Mouse (Mus musculus): Measurements from ENCODE around the gene Fignl1.

The Fignl1 gene

DNA sequence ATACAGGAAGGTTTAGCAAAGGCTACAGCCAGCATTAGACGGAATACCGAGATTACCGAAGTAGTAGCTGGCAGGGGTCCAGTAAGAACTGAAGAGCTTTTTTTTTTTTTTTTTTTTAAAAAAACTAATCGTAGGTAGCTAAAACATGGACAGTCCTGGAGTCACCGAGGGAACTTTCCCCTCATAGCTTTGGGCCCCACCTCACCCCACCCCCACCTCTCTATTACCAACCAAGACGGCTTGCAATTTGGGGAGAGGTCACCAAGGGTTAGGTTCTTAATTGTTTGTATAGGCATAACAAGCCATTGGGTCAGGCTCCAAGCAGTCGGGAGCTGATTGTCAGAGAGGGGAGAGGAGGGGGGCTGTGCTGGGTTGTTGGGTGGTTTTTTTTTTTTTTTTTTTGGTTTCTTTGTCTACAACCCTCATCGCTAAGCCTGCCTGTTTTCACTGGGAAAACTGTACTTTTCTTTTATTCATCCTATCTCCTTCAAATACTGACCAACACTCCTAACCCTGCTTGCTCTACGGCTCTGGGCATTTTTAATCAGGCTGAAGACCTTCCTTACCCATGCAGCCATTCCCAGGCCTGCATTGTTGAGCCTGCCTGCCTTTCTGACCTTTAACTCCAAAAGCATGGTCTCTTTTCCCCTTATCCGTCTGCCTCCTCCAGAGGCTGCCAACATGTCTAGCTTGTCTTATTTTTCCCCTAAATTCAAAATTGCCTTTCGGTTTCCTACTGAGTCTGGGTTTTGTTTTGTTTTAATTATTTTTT lies 828 bp upstream of the Fignl1 start:
- peak; percentile 92 for DNase-seq (ENCODE audit: low read depth, low spot score)

DNA sequence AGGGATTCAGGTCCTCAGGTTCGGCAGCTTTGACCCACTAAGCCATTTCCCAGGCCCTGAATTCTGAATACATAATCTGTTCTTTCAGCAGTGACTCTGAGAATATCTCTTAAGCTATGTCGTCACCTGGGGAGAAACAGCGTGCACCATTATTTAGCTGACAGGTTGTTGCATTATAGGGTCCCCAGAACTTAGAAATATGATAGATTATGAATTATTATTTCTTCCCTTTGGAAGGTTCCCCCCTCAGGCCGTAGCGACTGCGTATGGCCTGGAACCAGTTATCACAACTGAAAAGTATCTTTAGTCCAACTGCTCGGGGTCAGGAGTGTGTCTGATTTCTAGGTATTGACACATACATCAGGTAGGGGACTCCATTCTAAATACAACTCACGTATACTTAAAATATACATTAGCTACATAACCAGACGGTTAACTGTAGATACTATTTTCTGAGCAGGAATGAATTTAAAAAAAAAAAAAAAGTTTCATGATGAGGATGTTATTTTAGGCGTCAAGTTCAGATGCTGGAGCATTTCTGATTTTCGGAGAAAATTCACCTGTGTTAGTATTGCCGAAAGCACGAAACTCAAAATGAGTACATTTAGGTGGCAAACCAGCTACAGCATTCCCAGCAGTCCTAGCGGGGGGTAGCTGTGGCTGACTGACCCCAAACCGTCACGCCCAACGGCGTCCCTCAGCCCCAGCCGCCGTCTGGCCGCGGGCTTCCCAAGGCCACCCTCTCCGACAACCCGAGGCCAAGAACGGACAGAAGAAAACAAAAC lies 535 bp downstream of the Fignl1 start:
- no peak for DNase-seq (ENCODE audit: low read depth, low spot score)

DNA sequence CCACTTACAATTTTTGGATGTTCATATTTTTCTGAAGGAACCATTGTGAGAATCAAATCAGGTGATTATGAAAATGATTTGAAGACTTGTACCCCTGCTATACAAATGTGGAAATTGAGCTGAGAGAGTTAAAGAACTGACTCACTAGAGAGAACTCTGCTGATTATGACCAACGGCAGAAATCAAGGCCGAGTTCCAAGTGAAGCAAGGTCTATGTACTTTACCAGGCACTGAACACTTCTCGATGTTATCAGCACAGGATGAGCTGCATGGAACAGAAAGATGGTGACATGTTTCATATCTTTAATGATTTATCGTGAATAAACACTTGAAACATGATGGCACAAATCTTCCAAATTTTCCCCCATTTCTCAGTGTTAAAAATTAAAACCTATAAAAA lies 2.8 kb downstream of the Fignl1 start:
- no peak for DNase-seq (ENCODE audit: low read depth, low spot score)

DNA sequence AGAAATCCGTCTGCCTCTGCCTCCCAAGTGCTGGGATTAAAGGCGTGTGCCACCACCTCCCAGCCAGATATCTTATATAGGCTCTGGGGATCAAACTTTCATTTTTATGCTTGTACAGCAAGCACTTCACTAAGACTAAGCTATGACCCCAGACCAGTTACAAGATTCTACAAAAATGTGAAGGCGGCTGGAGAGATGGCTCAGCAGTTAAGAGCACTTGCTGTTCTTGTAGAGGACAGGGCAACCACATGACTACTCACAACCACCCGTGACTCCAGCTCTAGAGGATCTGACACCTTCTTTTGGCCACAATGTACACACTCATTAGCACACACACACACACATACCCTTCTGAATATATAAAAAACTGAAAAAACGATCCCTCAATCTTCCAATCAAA lies 4.3 kb downstream of the Fignl1 start:
- DNase-seq (ENCODE audit: low read depth, low spot score): no peak

GRCm38 (mm10) chr11:11801067-11801466 lies 7.7 kb downstream of the Fignl1 start:
- DNase-seq (ENCODE audit: low read depth, low spot score): no peak

- no peak for DNase-seq (ENCODE audit: low read depth, low spot score)
These were observed 8.5 kb downstream of the Fignl1 start for GRCm38 (mm10) chr11:11800304-11800703.

GRCm38 (mm10) chr11:11798690-11799089 lies 10.1 kb downstream of the Fignl1 start:
- DNase-seq (ENCODE audit: low read depth, low spot score): no peak

- no peak for DNase-seq (ENCODE audit: low read depth, low spot score)
These were observed 14.1 kb downstream of the Fignl1 start for GRCm38 (mm10) chr11:11794626-11795025.

DNA sequence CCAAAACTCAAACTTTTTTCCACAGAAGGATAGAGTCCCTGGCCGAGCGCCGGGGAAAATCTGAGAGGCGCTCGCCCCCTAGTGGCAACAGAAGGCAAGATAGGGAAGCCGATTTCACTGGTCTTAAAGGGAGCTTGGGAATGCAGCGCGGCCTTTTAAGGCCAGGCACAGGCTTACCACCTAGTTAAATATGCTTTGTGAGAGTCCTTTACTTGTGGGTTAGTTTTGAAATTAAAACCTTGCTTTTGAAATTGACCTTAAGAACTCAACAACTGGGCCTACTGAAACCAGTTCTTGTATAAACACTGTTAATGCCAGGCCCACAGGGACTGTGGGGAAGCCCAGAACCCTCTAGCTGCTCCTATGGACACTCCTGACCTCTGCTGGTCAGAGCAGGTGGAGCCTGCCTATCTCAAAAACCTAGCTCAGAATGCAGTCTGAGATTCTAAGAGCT lies 20.2 kb downstream of the Fignl1 start:
- DNase-seq (ENCODE audit: low read depth, low spot score): peak; percentile 83

DNA sequence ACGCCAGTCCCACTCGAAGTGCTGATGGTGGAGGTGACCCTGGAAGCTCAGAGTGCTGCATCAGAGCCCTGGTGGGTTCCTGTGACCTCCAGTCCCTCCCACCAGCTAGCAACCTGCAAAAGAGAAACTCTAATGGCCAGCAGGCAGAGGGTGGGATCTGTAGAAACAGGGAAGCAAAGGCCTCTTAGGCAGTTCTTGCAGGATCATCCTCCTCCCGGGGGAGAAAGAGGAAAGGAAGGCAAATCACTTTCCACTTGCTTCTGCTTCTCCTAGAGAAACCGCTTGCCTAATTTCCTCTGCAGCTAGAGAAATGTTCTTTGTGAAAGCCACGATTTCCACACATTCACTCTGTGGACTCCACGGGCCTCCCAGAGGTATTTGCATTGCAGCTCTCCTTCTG lies 23.3 kb downstream of the Fignl1 start:
- no peak for DNase-seq (ENCODE audit: low read depth, low spot score)

DNA sequence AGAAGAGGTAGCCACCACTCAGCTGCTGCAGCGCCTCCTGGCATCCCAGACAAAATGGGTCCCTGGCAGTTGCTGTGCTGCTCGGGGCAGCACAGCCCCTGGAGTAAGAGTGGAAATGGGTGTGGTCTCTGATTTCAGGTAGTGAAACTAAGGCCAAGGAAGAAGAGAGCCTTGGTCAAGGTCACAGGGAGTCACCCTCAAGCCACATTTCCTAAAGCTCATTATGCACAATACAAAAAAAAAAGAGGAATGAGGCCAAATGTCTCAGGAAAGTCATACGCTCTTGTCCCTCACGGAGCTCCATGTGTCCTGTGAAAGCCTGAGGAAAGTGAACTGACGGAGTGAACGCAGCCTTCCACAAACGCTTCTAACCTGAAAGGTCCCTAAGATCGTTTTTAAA lies 27.0 kb downstream of the Fignl1 start:
- DNase-seq (ENCODE audit: low read depth, low spot score): no peak

DNA sequence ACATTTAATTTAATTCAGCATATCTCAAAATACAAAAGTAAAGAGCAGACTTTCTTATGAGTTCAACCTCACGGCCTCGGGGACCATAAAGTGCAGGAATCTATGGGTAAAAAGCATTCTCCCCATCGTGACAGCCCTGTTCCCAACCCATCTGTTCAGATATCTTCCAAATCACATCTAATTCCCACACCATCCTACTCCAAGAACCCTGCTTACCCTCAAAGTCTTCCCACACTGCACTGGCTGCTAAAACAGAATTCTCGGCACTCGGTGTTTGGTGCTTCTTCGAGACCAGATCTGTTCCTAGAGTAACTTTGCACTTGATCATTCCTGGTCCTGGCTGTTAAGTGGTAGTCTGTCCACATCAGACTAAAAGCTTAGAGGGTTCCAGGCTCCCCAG lies 30.4 kb downstream of the Fignl1 start:
- no peak for DNase-seq (ENCODE audit: low read depth, low spot score)

GRCm38 (mm10) chr11:11777796-11778195 lies 31.0 kb downstream of the Fignl1 start:
- no peak for DNase-seq (ENCODE audit: low read depth, low spot score)

- DNase-seq (ENCODE audit: low read depth, low spot score): no peak
These were observed 31.5 kb downstream of the Fignl1 start for GRCm38 (mm10) chr11:11777246-11777645.

DNA sequence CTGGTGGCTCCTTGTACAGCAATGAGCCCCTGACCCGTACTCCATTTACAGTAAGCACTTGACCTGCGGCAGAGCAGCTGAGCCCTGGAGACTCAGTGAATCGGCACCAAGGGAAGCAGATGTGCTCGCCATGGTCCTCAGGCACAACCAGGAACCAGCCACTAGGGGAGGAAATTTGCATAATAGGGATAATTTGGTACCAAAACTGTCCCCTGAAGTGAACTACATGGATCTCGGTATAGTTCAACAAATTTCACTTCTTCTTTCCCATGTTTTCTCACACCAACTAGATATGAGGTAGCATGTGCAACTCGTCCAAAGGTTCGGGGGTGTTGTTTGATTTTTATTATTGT lies 32.0 kb downstream of the Fignl1 start:
- no peak for DNase-seq (ENCODE audit: low read depth, low spot score)

DNA sequence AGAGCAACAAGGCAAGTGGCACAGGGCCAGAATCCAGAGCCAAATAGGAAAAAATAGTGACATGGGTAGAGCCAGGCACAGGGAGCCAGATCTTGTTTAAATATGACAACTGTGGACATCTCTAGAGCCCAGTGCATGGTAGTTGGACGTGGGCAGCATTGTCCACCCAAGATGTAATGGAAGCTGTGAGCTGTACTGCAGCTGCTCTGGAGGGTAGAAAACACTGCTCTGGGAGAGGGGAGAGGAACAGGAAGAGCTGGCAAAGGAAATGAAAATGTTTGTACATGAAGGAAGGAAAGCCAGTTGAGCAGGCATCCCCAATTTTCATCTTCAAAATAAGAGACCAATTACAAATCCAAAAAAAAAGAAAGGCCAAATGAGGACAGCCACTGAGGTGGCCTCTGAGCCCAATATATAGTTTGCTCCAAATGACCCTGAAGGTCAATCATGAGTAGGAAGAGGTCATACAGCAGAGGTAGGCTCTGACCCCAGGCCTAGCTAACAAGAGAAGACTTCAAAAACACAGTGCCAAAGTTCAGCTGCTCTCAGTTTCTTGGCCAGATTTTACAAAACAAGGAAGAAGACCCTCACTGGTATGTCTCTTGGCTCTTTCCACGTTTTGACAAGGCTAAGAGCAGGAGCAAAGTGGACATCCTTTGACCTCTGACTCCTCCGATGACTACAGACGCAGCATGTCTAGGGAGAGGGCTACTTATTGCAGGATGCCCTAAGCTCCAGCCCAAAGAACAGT lies 32.5 kb downstream of the Fignl1 start:
- DNase-seq (ENCODE audit: low read depth, low spot score): no peak

DNA sequence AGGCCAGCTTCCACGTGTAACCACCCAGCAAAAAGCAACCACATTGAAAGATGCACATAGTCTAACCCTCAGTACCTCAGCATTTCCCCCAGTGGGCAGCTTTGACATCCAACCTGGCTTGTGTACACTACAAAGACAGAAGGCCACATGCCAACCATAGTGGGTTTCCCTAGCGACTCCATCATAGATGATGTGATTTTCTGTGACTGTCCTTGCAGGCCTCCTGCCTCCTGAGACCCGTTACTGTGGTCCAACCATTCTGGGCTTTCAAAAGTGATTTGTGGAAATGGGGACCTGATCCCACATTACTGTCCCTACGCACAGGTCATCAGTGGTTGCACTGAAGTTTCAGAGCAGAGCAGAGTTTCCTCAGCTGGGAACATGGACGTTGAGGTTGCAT lies 33.9 kb downstream of the Fignl1 start:
- DNase-seq (ENCODE audit: low read depth, low spot score): no peak

DNA sequence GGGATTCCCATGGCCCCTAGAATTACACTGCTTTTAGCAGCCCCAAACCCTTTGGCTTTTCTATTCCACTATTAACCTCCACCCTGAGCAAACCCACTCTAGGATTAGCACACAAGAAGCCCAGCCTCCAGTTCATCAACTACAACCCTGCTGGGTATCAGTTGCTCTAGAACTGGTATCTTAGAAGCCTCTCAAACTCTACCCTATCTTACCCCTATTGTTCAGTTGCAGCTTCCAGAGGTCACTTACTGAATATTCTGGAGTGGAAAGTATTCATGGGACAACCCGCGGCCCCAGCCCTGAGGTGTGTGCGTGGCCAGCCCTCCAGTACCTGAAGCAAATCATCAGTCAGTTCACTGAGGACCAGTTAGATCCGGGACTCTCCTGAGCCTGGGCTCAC lies 34.4 kb downstream of the Fignl1 start:
- DNase-seq (ENCODE audit: low read depth, low spot score): no peak

DNA sequence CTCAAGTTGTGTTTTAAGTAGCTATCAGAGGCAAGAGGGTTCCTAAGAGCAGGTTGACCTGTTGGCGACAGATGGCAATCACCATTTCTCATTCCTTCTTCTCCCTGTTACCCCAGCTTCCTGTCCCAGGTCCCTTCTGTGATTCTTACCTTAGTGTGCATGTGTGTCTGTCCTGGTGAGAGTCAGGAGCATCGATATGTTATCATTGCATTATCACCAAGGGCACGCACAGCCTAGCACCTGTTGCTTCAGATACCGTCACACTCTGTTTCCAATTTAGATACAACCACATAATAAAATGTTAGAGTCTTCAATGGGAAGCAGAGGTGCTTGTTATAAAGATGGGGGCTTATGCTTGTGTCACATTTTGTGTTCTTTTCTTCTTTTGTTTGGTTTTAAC lies 36.6 kb downstream of the Fignl1 start:
- no peak for DNase-seq (ENCODE audit: low read depth, low spot score)

DNA sequence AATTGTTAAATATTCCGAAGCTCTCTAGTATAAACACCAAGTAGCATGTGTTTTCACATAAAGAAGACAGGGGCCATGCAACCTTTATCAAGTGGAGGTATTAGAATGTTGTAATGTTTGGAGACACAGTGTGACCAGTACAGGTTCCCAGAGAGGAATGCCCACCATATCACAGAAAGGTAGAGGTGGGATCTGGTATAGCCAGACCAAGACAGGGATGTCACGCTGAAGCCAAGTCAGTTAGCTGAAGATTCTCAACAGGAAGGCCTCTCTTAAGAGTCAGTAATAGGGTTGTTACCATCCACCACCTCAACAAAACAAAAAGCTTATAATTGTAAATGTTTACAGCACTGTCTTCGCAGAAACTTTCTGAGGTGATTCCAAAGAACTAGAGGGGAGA lies 38.1 kb downstream of the Fignl1 start:
- no peak for DNase-seq (ENCODE audit: low read depth, low spot score)

DNA sequence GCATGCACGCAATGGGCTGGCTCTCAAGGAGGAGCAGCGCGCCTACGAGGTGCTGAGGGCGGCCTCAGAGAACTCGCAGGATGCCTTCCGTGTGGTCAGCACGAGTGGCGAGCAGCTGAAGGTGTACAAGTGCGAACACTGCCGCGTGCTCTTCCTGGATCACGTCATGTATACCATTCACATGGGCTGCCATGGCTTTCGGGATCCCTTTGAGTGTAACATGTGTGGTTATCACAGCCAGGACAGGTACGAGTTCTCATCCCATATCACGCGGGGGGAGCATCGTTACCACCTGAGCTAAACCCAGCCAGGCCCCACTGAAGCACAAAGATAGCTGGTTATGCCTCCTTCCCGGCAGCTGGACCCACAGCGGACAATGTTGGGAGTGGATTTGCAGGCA lies 39.5 kb downstream of the Fignl1 start:
- DNase-seq (ENCODE audit: low read depth, low spot score): no peak

DNA sequence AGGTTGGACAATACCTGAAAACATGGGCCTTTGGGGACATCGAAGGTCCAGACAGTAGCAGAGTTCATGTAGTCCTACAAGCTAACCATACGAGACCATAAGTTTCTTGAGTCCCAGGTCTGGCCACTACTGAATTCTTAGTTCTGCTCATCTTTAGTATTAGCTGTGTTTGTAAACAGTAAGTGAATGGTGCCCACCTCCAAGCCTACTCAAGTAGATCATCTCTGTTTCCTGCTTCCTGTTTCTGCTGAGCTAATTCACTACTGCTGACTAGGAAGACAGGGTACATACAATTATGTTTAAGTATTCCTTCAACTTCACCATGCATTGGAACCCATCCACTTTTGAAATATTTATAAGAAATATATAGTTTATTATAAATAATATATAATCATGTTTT lies 40.7 kb downstream of the Fignl1 start:
- no peak for DNase-seq (ENCODE audit: low read depth, low spot score)

GRCm38 (mm10) chr11:11766736-11767135 lies 42.0 kb downstream of the Fignl1 start:
- DNase-seq (ENCODE audit: low read depth, low spot score): no peak

All from ES-CJ7 (cell line).